Mouse (Mus musculus) liver, adult 2 months (tissue): Measurements from ENCODE around the gene Gm45711.

Experiments used
- CTCF ChIP-seq: fragments of 200-500 bp; IDR thresholded peaks from 2 replicates; pipeline ENCODE4 v1.5.1; 2011; ENCODE audit warnings: low read depth, low read length, control low read depth
- POLR2A ChIP-seq: fragments of 200-500 bp; IDR thresholded peaks from 2 replicates; pipeline ENCODE4 v1.6.1; 2011; ENCODE audit warnings: low read length, control low read depth; ENCODE audit not compliant: insufficient read depth; ENCODE audit errors: extremely low read depth

- TF ChIP-seq CTCF, result no peak
- TF ChIP-seq POLR2A, result no peak
These were observed 62.6 kb downstream of the Gm45711 start for GRCm38 (mm10) chr8:104247054-104247907.
